Mouse (Mus musculus): ENCODE data around the gene Agbl5.

DNA sequence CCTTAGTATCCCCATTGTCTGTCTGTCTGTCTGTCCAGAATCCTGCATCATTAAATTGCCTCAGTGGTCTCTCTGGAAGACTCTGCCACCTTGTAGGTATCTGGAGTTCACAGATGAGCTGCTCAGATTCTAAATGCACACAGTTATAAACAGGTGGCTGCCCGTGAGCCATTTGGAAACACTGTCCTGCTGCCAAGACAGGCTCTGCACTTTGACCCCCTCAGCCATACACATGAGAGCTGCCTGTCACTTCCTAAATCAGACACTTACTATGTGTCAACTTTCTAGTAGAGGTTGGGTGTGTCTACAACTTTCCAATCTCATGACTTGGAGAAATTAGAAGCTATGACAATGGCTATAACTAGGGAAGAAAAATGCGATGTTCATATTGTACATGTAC lies 48.8 kb upstream of the Agbl5 start:
- TF ChIP-seq CTCF (conservative IDR thresholded peaks at IDR 0.05; ENCODE audit: insufficient read depth, insufficient read length, low read depth, low read length), result no peak
- TF ChIP-seq POLR2A (IDR thresholded peaks at IDR 0.05; ENCODE audit: low read depth, low read length), result no peak
